Mouse (Mus musculus) layer of hippocampus, postnatal 10 days (tissue): ENCODE results near the gene Wnt8b. TPM values are rescaled to one million over a fixed set of nuclear protein-coding genes. Genes with fewer than 3 reads are reported as not detected.

Experiments used
- DNase-seq, 2 experiments: peaks; one replicate each; pipeline ENCODE4 v3.0.0; 2021; ENCODE audit warnings: low spot score in 2 of 2
- total RNA-seq, 2 experiments: library from RNA; stranded (reverse); gene quantifications; 2 replicates each; pipeline ENCODE4 v1.2.3; 2021

Gene Wnt8b
- total RNA-seq, 2 experiments from 2014 or later: 0.30 to 0.31 TPM

- DNase-seq: peak; percentile 96 to 97
Observed at GRCm38 (mm10) chr19:44554861-44555590, 61.8 kb downstream of the Wnt8b start, which contains the start of gene Ndufb8. TSS of gene Ndufb8 (minus strand) at chr19:44555440.

DNA sequence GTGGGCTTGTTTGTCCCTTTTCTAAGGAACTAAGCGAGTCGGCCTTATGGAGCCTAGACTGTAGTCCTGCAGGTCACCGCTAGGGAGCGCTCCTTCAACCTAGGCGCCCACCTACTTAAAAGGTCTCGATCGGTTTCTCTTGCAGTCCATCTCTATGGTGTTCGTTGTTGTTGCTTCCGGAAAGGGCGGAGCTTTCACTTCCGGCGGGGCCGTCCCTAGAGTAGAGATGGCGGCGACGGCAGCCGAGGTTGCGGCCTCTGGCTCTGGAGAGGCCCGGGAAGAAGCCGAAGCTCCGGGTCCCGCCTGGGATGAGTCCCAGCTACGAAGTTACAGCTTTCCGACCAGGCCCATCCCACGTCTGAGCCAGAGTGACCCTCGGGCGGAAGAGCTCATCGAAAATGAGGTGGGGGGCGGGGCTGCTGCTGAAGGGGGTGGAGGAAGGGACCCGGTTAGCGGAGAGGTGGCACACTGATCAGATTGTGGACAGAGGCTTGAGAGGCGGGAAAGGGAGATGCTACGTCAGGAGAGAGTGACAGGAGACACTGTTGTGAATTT is 69.5 kb downstream of the Wnt8b start, which contains the start of gene Hif1an:
TSS of gene Hif1an (plus strand) at position 199 of the 555 bp plus-strand sequence.
- peak; percentile 95 for DNase-seq

Other genes with a start within 250 kb of the Wnt8b start
- 100 to 1,000 TPM; 715 to 736 TPM for gene Scd2, start 199.8 kb upstream of the Wnt8b start, total RNA-seq
- 1 to 10 TPM; 1.5 to 2.8 TPM for gene Scd4, start 160.4 kb upstream of the Wnt8b start, total RNA-seq
- gene Scd1, start 85.6 kb upstream of the Wnt8b start, total RNA-seq: 100 to 1,000 TPM; 106 to 146 TPM
- under 1 TPM; 0.11 to 0.34 TPM for gene Sec31b, start 52.4 kb downstream of the Wnt8b start, total RNA-seq
- gene Gm20538, start 59.4 kb downstream of the Wnt8b start, total RNA-seq: not detected
- 100 to 1,000 TPM; 371 to 384 TPM for gene Ndufb8, start 62.0 kb downstream of the Wnt8b start, total RNA-seq
- 10 to 100 TPM; 30.2 to 33.1 TPM for gene Hif1an, start 69.4 kb downstream of the Wnt8b start, total RNA-seq